In the genomic region with DNA sequence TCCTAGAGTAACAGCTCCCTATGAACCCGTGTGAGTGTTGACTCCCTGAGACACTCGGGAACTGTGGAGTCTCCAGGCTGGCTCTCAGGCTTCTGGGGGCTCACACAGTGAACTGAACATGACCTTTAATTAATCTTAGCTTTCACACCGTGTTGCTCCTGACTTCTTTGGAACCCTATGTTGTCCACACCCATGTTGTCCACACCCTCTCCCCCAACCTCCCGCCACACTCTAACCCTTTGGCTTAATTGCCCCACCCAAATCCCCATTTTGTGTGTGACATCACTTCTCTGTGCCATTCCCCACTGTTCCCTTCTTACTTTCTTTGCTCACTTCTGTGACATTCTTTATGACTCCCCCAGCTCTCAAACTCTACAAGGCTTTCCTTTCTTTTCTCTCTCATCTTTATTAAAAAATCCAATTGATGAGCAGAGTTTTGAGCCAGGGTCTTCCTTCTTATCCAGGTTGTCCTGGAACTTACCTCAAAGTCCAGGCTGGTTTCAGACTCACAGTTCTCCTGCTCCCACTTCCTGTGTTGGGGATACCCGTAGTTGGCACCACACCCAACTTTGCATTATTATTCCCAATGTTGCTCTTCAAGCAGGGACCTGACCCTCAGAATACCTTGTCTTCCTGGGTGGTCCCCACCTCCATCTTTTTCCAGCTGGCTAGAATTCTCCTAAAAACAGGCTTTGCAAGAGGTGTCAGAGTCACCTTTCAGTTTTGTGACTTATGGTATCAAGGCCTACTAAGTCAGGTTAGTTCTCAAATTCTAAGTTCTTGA, we compare ENCODE assay signal across 25 mouse cellular contexts.
DNase-seq lines count a peak whose midpoint lies in the region; ATAC-seq and TF ChIP-seq lines count a peak whose summit lies in the region.
"Had no signal": no experiment of that assay in that cellular context is flagged by ENCODE, and none has a peak within 500 bp of the region (broad histone marks: within the 10 kb centered on the region; RNA-seq: fewer than 3 reads in every experiment).

No protein-coding gene starts in this region.

- ATAC-seq in heart, embryonic 12.5 days (ENCODE audit: insufficient number of reproducible peaks, low FRiP score): peak; percentile 56; the same call in 1 of the 2 replicates
- ATAC-seq in liver, embryonic 11.5 days (replicated peaks; ENCODE audit: low FRiP score): peak; percentile 48
- ATAC-seq in megakaryocyte, adult 5-6 weeks (ENCODE audit: poor library complexity, severe bottlenecking): 0 out of 2 replicates have a peak, but pooled peaks have one; percentile 30
- ATAC-seq: activated CD4-positive, CD25-positive, alpha-beta regulatory T cell, adult 4 months; forebrain, embryonic 15.5 days; intestine, embryonic 15.5 days; midbrain, embryonic 13.5 days had no signal

- H3K27ac ChIP-seq in heart, embryonic 12.5 days (ENCODE audit: poor library complexity, severe bottlenecking): no peak overlapping the region
- peak overlapping the region; percentile 39; the same call in 1 of the 2 replicates for H3K27ac ChIP-seq in liver, embryonic 11.5 days (ENCODE audit: low read depth, low read length)
- H3K27ac ChIP-seq: forebrain, embryonic 15.5 days; hindbrain, embryonic 15.5 days; intestine, embryonic 15.5 days; layer of hippocampus, adult 2 months; limb, embryonic 15.5 days; midbrain, embryonic 13.5 days had no signal

- 0 out of 2 replicates have a peak, but pooled peaks cover 6% of the 10 kb centered on the region for H3K36me3 ChIP-seq in heart, embryonic 12.5 days
- H3K36me3 ChIP-seq in liver, embryonic 11.5 days (ENCODE audit: control insufficient read depth, insufficient read depth, low read length): no peaks in the 10 kb centered on the region; the same call in 1 of the 2 replicates
- H3K36me3 ChIP-seq: forebrain, embryonic 15.5 days; hindbrain, embryonic 15.5 days; intestine, embryonic 15.5 days had no signal

- no peak for DNase-seq in heart, postnatal 25 days (ENCODE audit: low spot score)
- DNase-seq in ZHBTc4 (ENCODE audit: low read depth, low spot score): peak; percentile 43
- no peak for DNase-seq in liver, embryonic 11.5 days (ENCODE audit: low spot score)
- no peak for DNase-seq in lung, adult 2 months
- no peak for DNase-seq in urinary bladder, postnatal 14 days (ENCODE audit: low spot score)
- no peak for DNase-seq in frontal cortex, postnatal 36 days (ENCODE audit: low spot score in 2 of 2)
- DNase-seq: adrenal gland, postnatal 14 days; cerebellum, adult 11-12 months; cerebellum, postnatal 25 days; gastrocnemius, postnatal 36 days; heart, postnatal 14 days; lung, postnatal 10 days; right cerebral cortex, postnatal 14 days; thymus, postnatal 14 days had no signal

- H3K27me3 ChIP-seq in heart, embryonic 12.5 days (replicated peaks): no peaks in the 10 kb centered on the region
- H3K27me3 ChIP-seq in liver, embryonic 11.5 days (replicated peaks; ENCODE audit: control insufficient read depth, insufficient read depth, low read length): no peaks in the 10 kb centered on the region
- H3K27me3 ChIP-seq: CH12.LX; forebrain, embryonic 15.5 days; hindbrain, embryonic 15.5 days; limb, embryonic 15.5 days; midbrain, embryonic 13.5 days had no signal

- TF ChIP-seq CTCF in lung, adult 2 months (IDR thresholded peaks at IDR 0.05; ENCODE audit: insufficient read depth, low read length): no peak

- H3K9ac ChIP-seq in heart, embryonic 12.5 days: no peak overlapping the region
- H3K9ac ChIP-seq in liver, embryonic 11.5 days (ENCODE audit: low read depth, low read length): 0 out of 2 replicates have a peak overlapping the region, but pooled peaks have one; percentile 12
- H3K9ac ChIP-seq: forebrain, embryonic 15.5 days; hindbrain, embryonic 15.5 days; intestine, embryonic 15.5 days; limb, embryonic 15.5 days; midbrain, embryonic 13.5 days had no signal

- H3K9me3 ChIP-seq in heart, embryonic 12.5 days (replicated peaks): no peaks in the 10 kb centered on the region
- no peaks in the 10 kb centered on the region for H3K9me3 ChIP-seq in liver, embryonic 11.5 days (ENCODE audit: control insufficient read depth, low read length)
- H3K9me3 ChIP-seq: forebrain, embryonic 15.5 days; hindbrain, embryonic 15.5 days; intestine, embryonic 15.5 days; limb, embryonic 15.5 days; midbrain, embryonic 13.5 days had no signal

- intact Hi-C loops in heart, postnatal 25 days (cut with DNase I): no loop called here

- TF ChIP-seq POLR2A in lung, adult 2 months (IDR thresholded peaks at IDR 0.05; ENCODE audit: borderline replicate concordance, extremely low read depth, low read depth, low read length): no peak

- 64% methylated on average over 5 of the region's 5 CpGs for whole genome bisulfite sequencing in heart, embryonic 12.5 days
- 63% methylated on average over 5 of the region's 5 CpGs for WGBS in liver, embryonic 11.5 days
- WGBS in lung, adult 2 months: 60% methylated on average over 5 of the region's 5 CpGs

- no peak overlapping the region for H3K4me3 ChIP-seq in heart, embryonic 12.5 days
- H3K4me3 ChIP-seq in liver, embryonic 11.5 days (ENCODE audit: low read depth, low read length): no peak overlapping the region
- H3K4me3 ChIP-seq in lung, adult 2 months (replicated peaks; ENCODE audit: extremely low read depth, low read depth, low read length): no peak overlapping the region
- H3K4me3 ChIP-seq: forebrain, embryonic 15.5 days; hindbrain, embryonic 15.5 days; intestine, embryonic 15.5 days; layer of hippocampus, adult 2 months; limb, embryonic 15.5 days; midbrain, embryonic 13.5 days; myocyte had no signal

- peaks cover 22% of the 10 kb centered on the region for H3K4me1 ChIP-seq in heart, embryonic 12.5 days (replicated peaks)
- peaks cover 41% of the 10 kb centered on the region for H3K4me1 ChIP-seq in liver, embryonic 11.5 days (replicated peaks; ENCODE audit: control insufficient read depth, insufficient read depth, low read length)
- H3K4me1 ChIP-seq in lung, adult 2 months (ENCODE audit: control insufficient read depth, insufficient read depth, low read length): no peaks in the 10 kb centered on the region
- H3K4me1 ChIP-seq: intestine, embryonic 15.5 days had no signal

- no peak overlapping the region for H3K4me2 ChIP-seq in heart, embryonic 12.5 days
- no peak overlapping the region for H3K4me2 ChIP-seq in liver, embryonic 11.5 days
- H3K4me2 ChIP-seq: forebrain, embryonic 15.5 days; hindbrain, embryonic 15.5 days; intestine, embryonic 15.5 days; limb, embryonic 15.5 days; midbrain, embryonic 13.5 days had no signal
